Mouse (Mus musculus): Measurements from ENCODE around the gene Dsn1. TPM values are rescaled to one million over a fixed set of nuclear protein-coding genes. Genes with fewer than 3 reads are reported as not detected.

Dsn1 gene
- polyA plus RNA-seq, 1 experiment = 40.8 TPM

- Histone ChIP-seq H3K4me1 (ENCODE audit: control insufficient read depth, insufficient read depth, low read length) (no peaks in the 10 kb centered on the region), H3K9me3 (replicated peaks; ENCODE audit: control insufficient read depth, insufficient read depth, low read length, poor library complexity, severe bottlenecking) (no peaks in the 10 kb centered on the region), H3K36me3 (ENCODE audit: control insufficient read depth, insufficient read depth, low read length, poor library complexity, severe bottlenecking) (no peaks in the 10 kb centered on the region), H3K9ac (ENCODE audit: low read depth, poor library complexity, severe bottlenecking) (no peak overlapping the region), H3K27me3 (ENCODE audit: control insufficient read depth, insufficient read depth, low read length, poor library complexity, severe bottlenecking) (no peaks in the 10 kb centered on the region), H3K4me3 (ENCODE audit: low read depth, low read length) (no peak overlapping the region), H3K27ac (ENCODE audit: insufficient read depth, low read length) (no peak overlapping the region)
- TF ChIP-seq POLR2A (IDR thresholded peaks at IDR 0.05; ENCODE audit: insufficient read depth, low read length) (no peak), CTCF (IDR thresholded peaks at IDR 0.05; ENCODE audit: low read depth, low read length) (no peak), EP300 (IDR thresholded peaks at IDR 0.05; ENCODE audit: insufficient read depth, low read depth, low read length) (no peak)
Observed at GRCm38 (mm10) chr2:156957035-156957434, 49.9 kb downstream of the Dsn1 start.

GRCm38 (mm10) chr2:156956306-156956705 lies 50.6 kb downstream of the Dsn1 start:
- Histone ChIP-seq H3K27me3 (ENCODE audit: control insufficient read depth, insufficient read depth, low read length, poor library complexity, severe bottlenecking) (no peaks in the 10 kb centered on the region), H3K9me3 (replicated peaks; ENCODE audit: control insufficient read depth, insufficient read depth, low read length, poor library complexity, severe bottlenecking) (no peaks in the 10 kb centered on the region), H3K4me3 (ENCODE audit: low read depth, low read length) (no peak overlapping the region), H3K4me1 (ENCODE audit: control insufficient read depth, insufficient read depth, low read length) (no peaks in the 10 kb centered on the region), H3K36me3 (ENCODE audit: control insufficient read depth, insufficient read depth, low read length, poor library complexity, severe bottlenecking) (no peaks in the 10 kb centered on the region), H3K27ac (ENCODE audit: insufficient read depth, low read length) (no peak overlapping the region), H3K9ac (ENCODE audit: low read depth, poor library complexity, severe bottlenecking) (no peak overlapping the region)
- TF ChIP-seq POLR2A (IDR thresholded peaks at IDR 0.05; ENCODE audit: insufficient read depth, low read length) = no peak

DNA sequence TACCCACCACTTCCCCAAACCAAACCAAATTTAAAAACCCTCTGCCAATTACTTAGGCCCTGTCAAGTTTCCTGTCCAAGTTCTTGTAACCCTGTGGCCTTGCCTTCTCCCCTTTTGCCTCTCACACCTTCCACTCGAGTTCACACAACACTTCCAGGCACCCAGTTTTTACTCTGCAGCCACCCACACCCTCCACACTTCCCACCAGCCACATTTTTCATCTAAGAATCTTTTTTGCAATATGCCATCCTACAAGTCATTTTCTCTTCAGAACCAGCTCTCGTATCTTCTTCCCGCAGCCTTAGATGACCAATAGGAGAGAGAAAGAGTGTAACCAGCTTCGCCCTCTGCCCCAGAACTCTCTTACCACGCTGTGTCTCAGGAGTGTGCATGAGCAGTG lies 52.5 kb downstream of the Dsn1 start:
- Histone ChIP-seq H3K4me3 (ENCODE audit: low read depth, low read length) (no peak overlapping the region), H3K36me3 (ENCODE audit: control insufficient read depth, insufficient read depth, low read length, poor library complexity, severe bottlenecking) (no peaks in the 10 kb centered on the region), H3K9me3 (replicated peaks; ENCODE audit: control insufficient read depth, insufficient read depth, low read length, poor library complexity, severe bottlenecking) (no peaks in the 10 kb centered on the region), H3K27me3 (ENCODE audit: control insufficient read depth, insufficient read depth, low read length, poor library complexity, severe bottlenecking) (no peaks in the 10 kb centered on the region), H3K4me1 (ENCODE audit: control insufficient read depth, insufficient read depth, low read length) (no peaks in the 10 kb centered on the region), H3K9ac (ENCODE audit: low read depth, poor library complexity, severe bottlenecking) (no peak overlapping the region), H3K27ac (ENCODE audit: insufficient read depth, low read length) (no peak overlapping the region)
- TF ChIP-seq POLR2A (IDR thresholded peaks at IDR 0.05; ENCODE audit: insufficient read depth, low read length) = no peak
- TF ChIP-seq CTCF (IDR thresholded peaks at IDR 0.05; ENCODE audit: low read depth, low read length) = no peak
- TF ChIP-seq EP300 (IDR thresholded peaks at IDR 0.05; ENCODE audit: insufficient read depth, low read depth, low read length) = no peak

- Histone ChIP-seq H3K27ac (ENCODE audit: insufficient read depth, low read length) (no peak overlapping the region), H3K9ac (ENCODE audit: low read depth, poor library complexity, severe bottlenecking) (no peak overlapping the region), H3K4me3 (ENCODE audit: low read depth, low read length) (no peak overlapping the region), H3K9me3 (replicated peaks; ENCODE audit: control insufficient read depth, insufficient read depth, low read length, poor library complexity, severe bottlenecking) (no peaks in the 10 kb centered on the region), H3K27me3 (ENCODE audit: control insufficient read depth, insufficient read depth, low read length, poor library complexity, severe bottlenecking) (no peaks in the 10 kb centered on the region), H3K4me1 (ENCODE audit: control insufficient read depth, insufficient read depth, low read length) (no peaks in the 10 kb centered on the region), H3K36me3 (ENCODE audit: control insufficient read depth, insufficient read depth, low read length, poor library complexity, severe bottlenecking) (no peaks in the 10 kb centered on the region)
- TF ChIP-seq POLR2A (IDR thresholded peaks at IDR 0.05; ENCODE audit: insufficient read depth, low read length) = no peak
- no peak for TF ChIP-seq EP300 (IDR thresholded peaks at IDR 0.05; ENCODE audit: insufficient read depth, low read depth, low read length)
- no peak for TF ChIP-seq CTCF (IDR thresholded peaks at IDR 0.05; ENCODE audit: low read depth, low read length)
Observed at GRCm38 (mm10) chr2:156951301-156952094, 55.5 kb downstream of the Dsn1 start.

DNA sequence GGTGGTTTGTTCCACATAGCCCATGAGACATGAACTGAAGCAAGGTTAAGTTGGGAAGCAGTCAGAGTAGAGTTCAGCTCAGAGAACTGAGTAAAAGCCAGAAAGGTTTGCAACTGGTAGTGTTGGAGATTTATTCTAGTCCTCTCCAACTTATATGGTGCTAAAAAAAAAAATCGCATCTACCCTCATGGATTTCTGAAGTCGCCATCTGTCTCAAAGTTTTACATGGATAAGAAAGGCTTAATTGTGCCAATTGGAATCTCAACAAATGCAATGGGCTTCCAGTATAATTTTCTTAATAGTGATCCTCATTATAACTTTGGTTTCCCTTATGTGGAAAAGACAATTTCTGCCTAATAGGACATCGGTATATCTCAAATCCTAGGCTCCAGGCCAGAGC lies 56.1 kb downstream of the Dsn1 start:
- Histone ChIP-seq H3K27ac (ENCODE audit: insufficient read depth, low read length) (no peak overlapping the region), H3K27me3 (ENCODE audit: control insufficient read depth, insufficient read depth, low read length, poor library complexity, severe bottlenecking) (no peaks in the 10 kb centered on the region), H3K9me3 (replicated peaks; ENCODE audit: control insufficient read depth, insufficient read depth, low read length, poor library complexity, severe bottlenecking) (no peaks in the 10 kb centered on the region), H3K4me1 (ENCODE audit: control insufficient read depth, insufficient read depth, low read length) (no peaks in the 10 kb centered on the region), H3K9ac (ENCODE audit: low read depth, poor library complexity, severe bottlenecking) (no peak overlapping the region), H3K4me3 (ENCODE audit: low read depth, low read length) (no peak overlapping the region), H3K36me3 (ENCODE audit: control insufficient read depth, insufficient read depth, low read length, poor library complexity, severe bottlenecking) (no peaks in the 10 kb centered on the region)
- TF ChIP-seq EP300 (IDR thresholded peaks at IDR 0.05; ENCODE audit: insufficient read depth, low read depth, low read length) (no peak), CTCF (IDR thresholded peaks at IDR 0.05; ENCODE audit: low read depth, low read length) (no peak)

Other genes with a start within 250 kb of the Dsn1 start
- gene Myl9, start 231.7 kb downstream of the Dsn1 start, polyA plus RNA-seq (2011; ENCODE audit: insufficient read depth, insufficient read length, low read depth, missing spikeins) = 9.4 and 20.2 TPM in 2 replicates
- 32.9 and 33.8 TPM in 2 replicates for gene Tgif2, start 167.1 kb downstream of the Dsn1 start, polyA plus RNA-seq (2011; ENCODE audit: insufficient read depth, insufficient read length, low read depth, missing spikeins)
- 2.3 and 3.3 TPM in 2 replicates for gene 4930518I15Rik, start 149.2 kb downstream of the Dsn1 start, polyA plus RNA-seq (2011; ENCODE audit: insufficient read depth, insufficient read length, low read depth, missing spikeins)
- gene Rab5if, start 144.0 kb downstream of the Dsn1 start, polyA plus RNA-seq (2011; ENCODE audit: insufficient read depth, insufficient read length, low read depth, missing spikeins) = 92.7 and 98.2 TPM in 2 replicates
- not detected in 2 replicates for gene Sla2, start 120.0 kb downstream of the Dsn1 start, polyA plus RNA-seq (2011; ENCODE audit: insufficient read depth, insufficient read length, low read depth, missing spikeins)
- gene Ndrg3, start 15.1 kb downstream of the Dsn1 start, polyA plus RNA-seq (2011; ENCODE audit: insufficient read depth, insufficient read length, low read depth, missing spikeins) = 56.8 and 61.7 TPM in 2 replicates
- 9.8 and 11.5 TPM in 2 replicates for gene Soga1, start 72.1 kb upstream of the Dsn1 start, polyA plus RNA-seq (2011; ENCODE audit: insufficient read depth, insufficient read length, low read depth, missing spikeins)
- not detected in 2 replicates for gene Tldc2, start 79.9 kb upstream of the Dsn1 start, polyA plus RNA-seq (2011; ENCODE audit: insufficient read depth, insufficient read length, low read depth, missing spikeins)
- 77.6 and 82.5 TPM in 2 replicates for gene Samhd1, start 128.1 kb upstream of the Dsn1 start, polyA plus RNA-seq (2011; ENCODE audit: insufficient read depth, insufficient read length, low read depth, missing spikeins)
- 21.7 and 23.8 TPM in 2 replicates for gene Rbl1, start 197.4 kb upstream of the Dsn1 start, polyA plus RNA-seq (2011; ENCODE audit: insufficient read depth, insufficient read length, low read depth, missing spikeins)